Mouse (Mus musculus) cerebellum, adult 11-12 months (tissue): Measurements from ENCODE around the gene Stk40.
"Not testable (repeated sequence)": the region's sequence is repeated elsewhere in the genome, so short reads cannot be mapped to it uniquely, and the experiment has no call there.

ENCODE experiments used
- DNase-seq: peaks from one replicate; pipeline ENCODE4 v3.0.0; 2022

Stk40 gene

DNA sequence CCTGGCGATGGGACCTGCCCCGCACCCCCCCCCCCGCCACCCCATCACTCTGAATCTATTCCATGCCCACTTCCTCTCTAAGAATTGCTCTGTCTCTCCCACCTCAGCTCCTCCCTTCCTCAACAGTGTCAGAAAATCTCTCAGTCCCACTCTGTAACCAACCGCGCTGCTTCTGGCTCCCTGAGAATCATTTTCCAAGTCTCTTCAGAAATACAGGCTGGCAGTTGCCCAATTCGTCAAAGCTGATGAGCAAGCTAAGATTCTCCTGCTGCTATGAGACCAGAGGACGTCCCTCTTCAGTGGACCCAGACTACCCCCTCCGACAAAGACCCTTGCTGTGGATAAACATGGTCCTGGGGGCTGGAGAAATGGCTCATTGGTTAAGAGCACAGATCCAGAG lies 55.7 kb downstream of the Stk40 start:
- no peak for DNase-seq

- no peak for DNase-seq
These were observed 57.2 kb downstream of the Stk40 start for GRCm38 (mm10) chr4:126160981-126161380.

- no peak for DNase-seq
These were observed 57.7 kb downstream of the Stk40 start for GRCm38 (mm10) chr4:126161456-126161855.

DNA sequence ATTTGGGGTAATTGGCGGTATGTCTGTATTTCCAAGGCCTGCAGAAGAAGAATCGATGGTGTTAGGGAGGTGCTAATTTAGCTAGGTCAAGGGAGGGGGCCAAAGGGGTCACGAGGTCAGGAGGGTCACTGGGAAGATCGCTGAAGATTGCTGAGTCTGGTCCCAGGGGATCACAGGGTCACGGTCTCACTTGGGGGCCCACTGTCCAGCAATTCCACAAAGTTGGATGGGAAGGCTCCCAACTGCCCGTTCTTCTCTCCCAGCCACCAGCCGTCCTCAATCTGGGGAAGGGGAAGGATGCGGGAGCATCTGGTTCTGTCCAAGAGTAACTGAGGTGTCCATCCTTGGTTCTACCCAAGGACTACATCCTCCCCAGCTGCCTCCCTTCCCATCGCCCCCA lies 58.2 kb downstream of the Stk40 start:
- no peak for DNase-seq

DNA sequence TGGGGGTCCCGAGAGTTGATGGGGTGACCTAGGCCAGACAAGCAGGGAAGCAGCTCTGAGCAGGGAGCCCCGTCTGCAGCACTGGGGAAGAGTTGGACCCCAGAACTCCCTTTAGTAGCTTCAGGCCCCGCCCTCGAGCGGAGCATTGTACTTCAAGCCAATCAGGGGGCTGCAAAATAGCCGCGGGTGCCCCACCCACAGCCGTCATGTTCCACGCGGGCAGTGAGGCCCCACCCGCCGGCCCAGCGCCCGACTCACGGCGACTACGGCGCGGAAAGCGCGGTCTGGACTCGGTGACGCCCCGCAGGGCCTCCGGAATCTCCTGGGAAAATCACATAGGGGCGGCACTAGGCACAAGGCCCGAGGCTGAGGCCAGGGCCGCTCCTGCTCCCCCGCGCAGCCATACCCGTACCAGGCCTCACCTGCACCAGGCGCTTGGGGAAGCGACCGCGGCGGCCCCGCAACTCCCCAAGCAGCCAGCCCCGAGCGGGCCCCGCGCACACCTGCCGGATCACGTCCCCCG lies 58.8 kb downstream of the Stk40 start:
- peak; percentile 81 for DNase-seq

DNA sequence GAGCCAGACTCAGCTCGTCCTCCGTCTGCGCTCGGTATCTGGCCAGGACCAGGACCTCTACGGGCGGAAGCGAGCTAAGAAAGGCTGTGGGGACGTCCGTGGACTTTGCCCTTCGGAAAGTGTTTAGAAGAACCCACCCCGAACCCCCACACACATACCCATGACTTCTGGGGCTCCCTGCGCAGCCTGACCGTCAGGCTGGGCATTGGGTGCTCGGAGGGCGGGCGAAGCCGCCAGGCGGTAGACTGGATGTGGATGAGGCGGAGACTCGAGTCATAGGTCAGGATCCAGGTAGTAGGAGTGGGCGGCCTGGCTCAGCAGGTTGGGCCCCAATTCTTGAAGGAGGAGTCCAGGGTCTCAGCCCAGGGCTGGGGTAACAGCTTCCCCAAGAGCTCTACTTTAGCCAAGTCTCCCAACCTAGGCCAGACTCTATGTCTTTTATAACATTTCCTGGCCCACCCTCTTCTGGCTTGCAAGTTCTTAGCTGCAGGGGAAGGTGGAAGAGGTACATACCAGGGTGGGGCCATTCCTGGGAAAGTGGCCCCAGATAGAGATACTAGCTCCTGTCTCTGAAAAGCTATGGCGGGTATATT lies 59.4 kb downstream of the Stk40 start, which contains the start of gene Sh3d21:
Gene Sh3d21 (minus strand): TSS at position 425 of the 593 bp plus-strand sequence.
- no peak for DNase-seq

DNA sequence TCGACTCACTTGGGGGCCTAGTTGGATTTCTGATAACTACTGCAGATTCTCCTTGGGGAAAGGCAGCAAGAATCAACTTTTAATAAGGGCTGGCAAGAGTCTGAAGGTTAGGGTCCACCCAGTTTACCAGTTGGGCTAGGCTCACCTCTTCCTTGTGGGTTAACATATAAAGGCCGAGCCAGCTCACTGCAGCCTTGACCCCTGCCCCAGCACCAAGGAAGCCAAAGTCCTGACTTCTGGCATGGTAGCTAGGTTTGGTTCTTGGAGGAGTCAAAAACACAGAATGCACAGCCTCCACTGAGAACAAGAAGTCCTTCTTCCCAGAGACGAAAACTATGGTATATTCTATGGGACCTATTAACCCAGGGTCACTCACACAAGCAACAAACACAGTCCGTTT lies 59.9 kb downstream of the Stk40 start:
- DNase-seq = no peak

- not testable (repeated sequence) for DNase-seq
These were observed 61.3 kb downstream of the Stk40 start for GRCm38 (mm10) chr4:126165092-126165491.

- DNase-seq = no peak
These were observed 62.3 kb downstream of the Stk40 start for GRCm38 (mm10) chr4:126166084-126166483.

GRCm38 (mm10) chr4:126168851-126169250 lies 65.1 kb downstream of the Stk40 start:
- no peak for DNase-seq

GRCm38 (mm10) chr4:126170737-126171136 lies 67.0 kb downstream of the Stk40 start:
- DNase-seq = not testable (repeated sequence)

DNA sequence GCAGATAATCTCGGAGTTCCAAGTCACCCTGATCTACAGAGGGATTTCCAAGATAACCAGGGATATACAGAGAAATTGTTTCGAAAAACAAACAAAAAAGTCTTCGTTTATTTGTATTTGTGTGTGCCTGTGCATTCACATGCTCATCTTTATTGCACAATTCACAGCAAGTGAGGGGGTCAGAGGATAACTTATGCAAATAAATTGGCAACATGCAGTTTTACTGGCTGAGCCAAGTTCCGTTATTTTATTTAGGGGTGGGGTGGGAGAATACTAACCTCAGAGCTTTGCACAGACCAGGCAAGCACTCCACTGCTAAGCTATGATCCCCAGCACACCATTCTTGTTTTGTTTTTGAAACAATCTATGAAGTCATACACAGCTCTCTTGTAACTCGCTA lies 70.0 kb downstream of the Stk40 start:
- no peak for DNase-seq

- DNase-seq = not testable (repeated sequence)
These were observed 72.2 kb downstream of the Stk40 start for GRCm38 (mm10) chr4:126175980-126176379.

DNA sequence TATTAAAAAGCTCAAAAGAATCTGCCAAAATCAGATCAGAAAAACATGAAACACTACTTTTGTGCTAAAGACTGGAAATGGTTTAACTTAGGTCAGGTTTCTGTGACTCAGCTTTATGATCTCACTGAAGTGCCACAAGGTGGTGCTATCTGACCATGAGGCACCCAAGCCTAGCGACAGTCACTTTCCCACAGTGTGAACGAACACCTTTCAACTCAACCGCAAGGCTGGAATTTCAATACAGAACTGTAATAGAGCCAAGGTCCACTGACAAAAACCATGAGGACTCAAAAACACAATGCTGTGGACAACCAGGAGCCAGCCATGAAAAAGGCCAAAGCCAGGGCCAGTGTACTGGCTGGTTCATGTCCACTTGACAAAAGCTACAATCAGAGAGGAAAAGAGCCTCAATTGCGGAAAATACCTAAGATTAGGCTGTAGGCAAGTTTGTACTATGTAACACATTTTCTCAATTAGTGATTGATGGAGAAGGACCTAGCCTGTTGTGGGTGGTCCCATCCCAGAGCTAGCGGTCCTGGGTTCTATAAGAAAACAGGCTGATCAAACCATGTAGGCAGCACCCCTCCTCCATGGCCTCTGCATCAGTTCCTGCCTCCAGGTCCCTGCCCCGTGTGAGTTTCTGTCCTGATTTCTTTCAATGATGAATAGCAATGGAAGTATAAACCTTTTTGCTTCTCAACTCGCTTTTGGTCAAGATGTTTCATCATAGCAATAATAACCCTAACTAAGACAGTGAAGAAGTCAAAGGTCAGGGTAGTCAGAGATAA lies 77.6 kb downstream of the Stk40 start:
- no peak for DNase-seq

- DNase-seq = no peak
These were observed 79.3 kb downstream of the Stk40 start for GRCm38 (mm10) chr4:126183034-126183433.

GRCm38 (mm10) chr4:126187096-126187495 lies 83.3 kb downstream of the Stk40 start:
- DNase-seq = no peak
